Mouse (Mus musculus) c-Kit-positive CD71-positive TER-119-positive erythroid progenitor cells, embryonic 14.5 days (primary cell): ENCODE results near the gene Tfpi.
"Not testable (repeated sequence)": the region's sequence is repeated elsewhere in the genome, so short reads cannot be mapped to it uniquely, and the experiment has no call there.

Experiments
- DNase-seq: peaks from one replicate; pipeline ENCODE4 v3.0.0-alpha.2; 2013; ENCODE audit warnings: low spot score

The Tfpi gene

DNA sequence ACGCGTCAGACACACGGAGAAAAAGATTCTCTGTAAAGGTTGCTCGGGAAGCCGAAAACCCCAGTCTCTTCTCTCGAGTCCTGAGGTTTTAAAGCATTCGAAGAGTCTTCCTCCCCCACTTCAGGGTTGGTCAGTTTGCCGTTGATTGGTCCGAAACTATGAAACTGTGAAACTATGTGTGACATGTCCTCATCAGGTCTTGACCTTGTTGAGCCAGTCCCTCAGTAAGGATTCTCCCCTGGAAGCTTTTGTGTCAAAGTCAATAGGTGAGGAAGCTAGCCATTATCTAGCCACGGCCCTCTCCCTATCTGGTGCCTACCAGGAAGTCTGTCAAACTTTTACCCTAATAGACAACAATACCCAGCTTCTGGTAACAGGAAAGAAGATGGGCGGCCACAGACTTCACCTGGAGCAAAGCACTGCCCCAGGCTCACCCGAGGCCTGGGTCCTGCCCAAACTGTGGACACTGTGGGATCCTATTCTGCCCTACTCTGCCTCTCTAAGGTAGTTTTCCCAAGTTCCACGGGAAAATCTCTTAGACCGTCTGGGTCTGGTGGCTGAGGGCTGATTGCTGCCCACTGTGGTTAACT is 2.5 kb downstream of the Tfpi start:
- DNase-seq = no peak

DNA sequence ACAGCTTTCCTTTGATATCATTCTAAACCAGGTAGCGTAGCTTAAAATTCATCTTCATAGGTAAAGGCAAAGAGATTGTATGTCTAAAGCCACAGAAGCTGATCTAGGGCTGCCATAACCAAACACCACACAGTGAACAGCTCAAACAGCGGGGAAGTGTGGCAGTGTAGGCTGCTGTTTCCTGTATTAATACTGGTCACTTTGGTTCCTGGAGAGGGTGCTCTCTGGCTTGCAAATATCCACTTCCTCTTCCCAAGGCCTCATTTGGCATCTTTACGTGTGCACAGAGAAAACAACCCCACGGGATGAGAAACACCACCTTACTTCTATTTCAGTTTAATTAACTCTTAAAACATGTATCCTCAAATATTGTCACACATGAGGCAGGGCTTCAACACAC is 9.2 kb downstream of the Tfpi start:
- no peak for DNase-seq

DNA sequence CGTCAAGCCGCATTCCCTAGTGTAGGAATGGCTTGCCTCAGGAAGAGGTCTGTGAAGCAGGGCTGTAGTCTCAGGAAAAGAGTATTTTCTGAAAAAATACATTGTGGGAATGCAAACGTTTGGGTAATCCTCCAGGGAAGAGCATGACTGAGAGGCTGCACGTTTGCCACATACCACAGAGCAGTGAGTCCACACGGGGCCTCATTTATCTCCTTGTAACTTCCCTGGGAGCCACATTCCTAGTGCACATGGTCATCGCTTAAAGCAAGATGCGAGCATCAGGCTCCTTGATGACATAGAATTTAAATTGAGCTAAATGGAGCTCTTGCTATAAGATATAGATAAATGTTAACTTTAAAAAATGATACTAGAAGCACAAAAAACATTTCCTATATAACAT is 11.6 kb downstream of the Tfpi start:
- no peak for DNase-seq

DNA sequence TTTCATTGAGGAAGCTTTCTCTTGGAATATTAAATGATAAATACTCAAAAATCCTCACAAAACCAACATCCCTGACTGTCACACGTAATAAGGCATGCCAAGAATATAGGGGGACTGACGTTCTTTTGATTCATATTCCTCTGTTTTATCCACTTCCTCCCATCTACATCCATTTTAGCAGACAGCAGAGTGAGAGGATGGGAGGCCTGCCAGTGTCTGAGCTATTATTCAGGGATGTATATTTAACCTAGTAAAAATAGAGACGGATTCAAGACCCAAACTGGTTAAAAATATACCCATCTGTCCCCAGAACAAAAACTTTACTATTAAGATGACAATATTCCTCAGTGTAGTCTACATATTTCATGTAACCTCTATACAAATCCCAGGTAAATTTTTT is 14.2 kb downstream of the Tfpi start:
- DNase-seq = no peak

- DNase-seq = no peak
Observed at GRCm38 (mm10) chr2:84459651-84460177, 16.9 kb downstream of the Tfpi start.

- no peak for DNase-seq
Observed at GRCm38 (mm10) chr2:84457221-84457620, 19.4 kb downstream of the Tfpi start.

GRCm38 (mm10) chr2:84455236-84455799 is 21.3 kb downstream of the Tfpi start:
- peak; percentile 84 for DNase-seq

DNA sequence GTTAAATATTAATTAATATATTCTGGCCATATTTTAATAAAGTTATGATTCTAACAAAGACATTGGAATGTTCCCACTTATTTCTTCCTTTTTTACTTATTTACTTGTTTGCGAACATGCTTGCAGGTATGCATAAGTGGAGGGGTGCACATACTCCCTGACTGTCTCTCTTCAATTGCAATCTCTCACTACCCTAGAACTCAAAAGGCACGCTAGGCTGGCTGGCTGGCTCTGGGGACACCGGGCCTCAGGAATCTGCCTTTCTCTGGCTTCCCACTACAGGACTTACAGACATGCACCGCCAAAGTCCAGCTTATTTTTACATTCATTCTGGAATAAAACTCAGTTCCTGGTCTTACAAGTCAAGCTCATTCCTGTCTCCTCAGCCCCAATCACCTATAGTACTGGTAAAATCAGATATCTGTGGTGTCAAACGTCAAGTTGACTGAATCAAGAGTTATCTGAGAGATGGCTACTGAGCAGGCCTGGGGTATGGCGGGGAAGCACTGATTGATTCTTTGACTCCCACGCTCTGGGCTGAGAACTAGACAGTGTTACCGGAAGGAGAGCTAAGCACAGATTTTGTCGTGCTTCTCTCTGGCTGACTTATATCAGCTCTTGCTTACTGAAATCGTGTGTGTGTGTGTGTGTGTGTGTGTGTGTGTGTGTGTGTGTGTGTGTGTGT is 21.9 kb downstream of the Tfpi start:
- no peak for DNase-seq

DNA sequence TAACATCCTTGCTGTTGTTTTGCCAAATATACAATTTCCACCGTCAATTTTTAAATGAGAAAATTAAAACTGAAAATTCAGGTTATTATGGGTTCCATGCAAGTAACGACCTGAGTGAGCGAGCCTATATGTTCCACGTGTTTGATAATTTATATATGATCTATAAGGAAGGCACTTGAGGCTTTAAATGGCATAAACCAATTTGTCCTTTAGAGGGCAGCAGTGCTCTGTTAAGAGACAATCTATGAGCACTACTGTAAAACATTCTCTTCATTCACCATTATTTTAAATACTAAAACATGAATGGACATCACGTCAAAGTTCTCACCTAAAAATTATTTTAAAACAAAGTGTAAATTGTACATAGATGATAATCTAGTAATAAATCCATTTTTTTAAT is 22.5 kb downstream of the Tfpi start:
- DNase-seq = peak; percentile 59

DNA sequence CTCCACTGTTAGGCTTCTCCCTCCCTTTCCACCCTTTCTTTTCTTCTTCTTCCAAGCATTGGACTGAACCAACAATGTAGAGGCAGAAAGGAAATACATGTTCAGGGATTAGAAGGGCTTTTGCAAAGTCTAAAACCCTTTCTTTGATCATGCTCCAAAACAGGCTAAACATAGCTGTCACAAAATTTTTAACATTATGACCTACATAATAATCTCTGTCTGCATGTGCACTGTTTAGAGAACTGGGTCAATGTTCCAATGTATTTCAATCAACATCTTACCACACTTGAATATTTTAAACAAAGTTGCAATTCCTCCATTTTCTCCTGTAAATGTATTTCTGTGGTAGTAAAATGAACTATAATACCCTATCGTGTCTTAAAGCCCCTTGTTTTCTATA is 31.1 kb downstream of the Tfpi start:
- no peak for DNase-seq

- no peak for DNase-seq
Observed at GRCm38 (mm10) chr2:84441940-84442339, 34.6 kb downstream of the Tfpi start.

DNA sequence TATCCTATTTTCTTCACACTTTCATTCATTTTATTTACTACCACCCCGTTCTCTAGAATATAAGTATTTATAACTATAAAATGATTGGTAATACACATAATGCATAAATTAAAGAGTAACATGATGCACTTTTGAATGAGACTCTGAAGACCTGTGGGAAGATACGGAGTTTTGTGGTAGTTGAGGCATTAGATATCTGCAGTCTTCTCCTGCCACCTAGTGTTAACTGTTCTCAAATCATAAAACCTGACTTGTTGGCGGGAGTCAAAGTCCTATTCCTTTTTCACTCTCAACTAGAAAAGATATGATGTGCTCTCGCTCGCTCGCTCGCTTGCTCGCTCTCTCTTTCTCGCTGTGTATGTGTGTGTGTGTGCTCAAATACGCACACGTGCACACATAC is 46.9 kb downstream of the Tfpi start:
- DNase-seq = peak; percentile 45

- DNase-seq = no peak
Observed at GRCm38 (mm10) chr2:84428836-84429235, 47.7 kb downstream of the Tfpi start.

GRCm38 (mm10) chr2:84426531-84426930 is 50.0 kb downstream of the Tfpi start:
- DNase-seq = no peak

GRCm38 (mm10) chr2:84425138-84425537 is 51.4 kb downstream of the Tfpi start, which contains the start of gene Calcrl:
Calcrl (minus strand) TSS chr2:84425411.
- DNase-seq = peak; percentile 47

DNA sequence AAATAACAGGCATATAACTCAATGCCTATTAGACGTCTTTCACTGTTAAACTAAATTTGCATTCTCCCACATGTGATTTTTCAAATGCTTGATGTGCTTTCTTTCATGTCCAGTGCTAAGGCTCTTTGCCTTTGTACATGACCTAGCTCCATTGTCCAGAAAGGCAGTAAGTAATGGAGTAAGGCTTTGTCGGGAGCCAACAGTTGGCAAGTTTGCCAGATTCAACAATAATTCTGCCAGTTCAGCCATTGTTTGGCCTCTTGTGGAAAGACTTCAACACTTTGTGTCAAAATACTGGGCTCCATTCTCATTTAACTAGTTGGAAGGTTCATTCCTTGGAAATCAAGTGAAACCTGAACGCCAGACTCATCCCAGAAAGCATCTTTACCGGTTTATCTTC is 60.1 kb downstream of the Tfpi start:
- no peak for DNase-seq

- DNase-seq = no peak
Observed at GRCm38 (mm10) chr2:84409796-84410592, 66.6 kb downstream of the Tfpi start.

DNA sequence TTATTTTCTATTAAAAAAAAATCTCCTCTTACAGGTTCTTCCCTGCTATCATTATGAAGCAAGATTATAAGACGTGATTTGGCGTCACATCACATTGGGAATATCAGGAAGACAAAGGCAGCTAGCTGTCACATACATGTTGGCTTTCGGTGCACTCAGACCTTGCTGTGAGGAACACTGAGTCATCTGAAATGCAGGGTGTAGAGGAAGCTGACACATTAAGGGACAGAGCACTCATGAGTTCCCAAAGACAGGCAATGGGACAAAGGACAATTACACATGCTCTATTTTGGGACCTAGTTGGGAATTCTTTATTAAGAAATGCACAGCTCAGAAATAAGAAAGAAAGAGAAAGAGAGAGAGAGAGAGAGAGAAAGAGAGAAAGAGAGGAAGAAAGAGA is 71.7 kb downstream of the Tfpi start:
- no peak for DNase-seq

- no peak for DNase-seq
Observed at GRCm38 (mm10) chr2:84402713-84403112, 73.9 kb downstream of the Tfpi start.

- DNase-seq = no peak
Observed at GRCm38 (mm10) chr2:84396557-84396956, 80.0 kb downstream of the Tfpi start.

- no peak for DNase-seq
Observed at GRCm38 (mm10) chr2:84393236-84393635, 83.3 kb downstream of the Tfpi start.

GRCm38 (mm10) chr2:84389075-84389474 is 87.5 kb downstream of the Tfpi start:
- no peak for DNase-seq

GRCm38 (mm10) chr2:84388537-84388936 is 88.0 kb downstream of the Tfpi start:
- DNase-seq = not testable (repeated sequence)
